Mouse (Mus musculus) embryonic facial prominence, embryonic 13.5 days (tissue): Measurements from ENCODE around the gene Scarf2. TPM values are rescaled to one million over a fixed set of nuclear protein-coding genes. Genes with fewer than 3 reads are reported as not detected.

Source experiments
- ATAC-seq: fragments of 200-750 bp; cut with Nextera tagmentation; 2 replicates; pipeline ENCODE4 v1.8.0; 2017; ENCODE audit warnings: low read depth; ENCODE audit not compliant: insufficient number of reproducible peaks, insufficient read depth, low FRiP score, low TSS enrichment
- H3K27ac ChIP-seq: fragments of 300-500 bp; sonication (generic); 2 replicates; pipeline ENCODE4 v1.5.1; 2015; ENCODE audit warnings: moderate library complexity, mild to moderate bottlenecking, inconsistent platforms
- H3K27me3 ChIP-seq: fragments of 300-500 bp; sonication (generic); 2 replicates; pipeline ENCODE4 v1.6.1; 2015; ENCODE audit warnings: mild to moderate bottlenecking, inconsistent platforms
- H3K36me3 ChIP-seq: fragments of 300-500 bp; sonication (generic); 2 replicates; pipeline ENCODE4 v1.6.1; 2015; ENCODE audit warnings: mild to moderate bottlenecking, inconsistent platforms
- H3K4me1 ChIP-seq: fragments of 300-500 bp; sonication (generic); 2 replicates; pipeline ENCODE4 v1.6.1; 2015; ENCODE audit warnings: inconsistent platforms
- H3K4me2 ChIP-seq: fragments of 300-500 bp; sonication (generic); 2 replicates; pipeline ENCODE4 v1.6.1; 2015; ENCODE audit warnings: moderate library complexity, mild to moderate bottlenecking, inconsistent platforms
- H3K4me3 ChIP-seq: fragments of 300-500 bp; sonication (generic); 2 replicates; pipeline ENCODE4 v1.5.1; 2015; ENCODE audit warnings: mild to moderate bottlenecking, inconsistent platforms
- H3K9ac ChIP-seq: fragments of 300-500 bp; sonication (generic); 2 replicates; pipeline ENCODE4 v1.6.1; 2015; ENCODE audit warnings: mild to moderate bottlenecking, inconsistent platforms
- H3K9me3 ChIP-seq: fragments of 300-500 bp; sonication (generic); 2 replicates; pipeline ENCODE4 v1.6.1; 2016; ENCODE audit warnings: inconsistent platforms
- WGBS: fragments of 180-500 bp; shearing (Covaris S2); methylation state at CpG from one replicate; pipeline ENCODE4 v1.1.7; 2015; ENCODE audit warnings: mixed read lengths; 5-methylcytosine and 5-hydroxymethylcytosine counted together
- polyA plus RNA-seq: library from polyadenylated mRNA; unstranded; fragments of >200 nt; fragmentation: Nextera tagmentation; extraction: Ambion mirVana; gene quantifications from 2 replicates; pipeline ENCODE4 v1.2.1, GENCODE M21; 2015

Scarf2 gene
- polyA plus RNA-seq, 1 experiment from 2014 or later: 39.0 TPM

GRCm38 (mm10) chr16:17771117-17771865 lies 25.8 kb upstream of the Scarf2 start:
- no peak for ATAC-seq
- H3K4me3 ChIP-seq: no peak overlapping the region
- H3K4me2 ChIP-seq: no peak overlapping the region
- H3K9ac ChIP-seq: no peak overlapping the region
- peaks cover 81% of the 10 kb centered on the region for H3K36me3 ChIP-seq
- H3K27me3 ChIP-seq: no peaks in the 10 kb centered on the region
- H3K27ac ChIP-seq: no peak overlapping the region; the same call in 1 of the 2 replicates
- 74% methylated on average over 4 of the region's 4 CpGs for WGBS
- peaks cover 3% of the 10 kb centered on the region; the same call in 1 of the 2 replicates for H3K4me1 ChIP-seq
- no peaks in the 10 kb centered on the region for H3K9me3 ChIP-seq

DNA sequence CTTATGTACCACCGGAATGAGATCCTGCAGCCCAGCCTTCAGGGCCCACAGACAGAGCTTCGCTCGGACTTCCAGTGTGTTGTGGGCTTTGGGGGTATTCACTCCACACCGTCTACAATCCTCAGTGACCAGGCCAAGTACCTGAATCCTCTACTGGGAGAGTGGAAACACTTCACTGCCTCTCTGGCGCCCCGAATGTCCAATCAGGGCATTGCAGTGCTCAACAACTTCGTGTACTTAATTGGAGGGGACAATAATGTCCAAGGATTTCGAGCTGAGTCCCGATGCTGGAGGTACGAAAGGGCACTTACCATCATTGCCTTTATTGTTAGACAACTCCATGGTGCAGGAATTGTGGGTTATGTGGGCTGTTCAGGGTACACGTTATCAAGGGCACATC lies 20.3 kb upstream of the Scarf2 start:
- H3K36me3 ChIP-seq: peaks cover 79% of the 10 kb centered on the region

DNA sequence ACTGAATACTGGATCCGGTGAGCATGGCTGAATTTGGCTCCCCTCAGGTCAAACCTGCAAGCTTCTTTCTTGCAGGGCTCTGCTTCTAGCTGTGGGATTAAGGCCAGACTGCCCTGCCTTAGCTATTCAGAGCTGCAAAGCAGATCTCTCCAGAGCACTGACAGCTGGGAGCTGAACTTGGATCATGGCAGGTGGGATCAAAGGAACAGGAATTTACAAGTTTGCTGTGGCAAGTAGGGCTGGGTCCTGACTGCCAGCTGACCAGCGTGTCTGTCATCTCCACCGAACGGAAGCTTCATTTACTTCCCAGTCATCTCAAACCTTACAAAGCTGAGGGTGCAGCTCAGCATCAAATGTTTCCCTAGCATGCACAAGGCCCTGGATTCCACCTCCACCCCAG lies 18.9 kb upstream of the Scarf2 start:
- Histone ChIP-seq H3K27ac (no peak overlapping the region), H3K9me3 (no peaks in the 10 kb centered on the region), H3K4me1 (no peaks in the 10 kb centered on the region), H3K36me3 (peaks cover 82% of the 10 kb centered on the region), H3K27me3 (no peaks in the 10 kb centered on the region), H3K4me2 (no peak overlapping the region), H3K4me3 (no peak overlapping the region), H3K9ac (no peak overlapping the region)
- 74% methylated on average over 4 of the region's 4 CpGs for WGBS
- ATAC-seq: no peak

More for the DNA sequence above, 20.3 kb upstream of the Scarf2 start:
- ATAC-seq: no peak
- Histone ChIP-seq H3K4me3 (no peak overlapping the region), H3K9ac (no peak overlapping the region), H3K27ac (no peak overlapping the region), H3K9me3 (no peaks in the 10 kb centered on the region), H3K4me2 (no peak overlapping the region), H3K27me3 (no peaks in the 10 kb centered on the region), H3K4me1 (peaks cover 3% of the 10 kb centered on the region; the same call in 1 of the 2 replicates)
- 67% methylated on average over 11 of the region's 11 CpGs for WGBS

- no peaks in the 10 kb centered on the region for H3K27me3 ChIP-seq
- WGBS: 77% methylated on average over 1 of the region's 1 CpGs
- peaks cover 87% of the 10 kb centered on the region for H3K36me3 ChIP-seq
These were observed 17.4 kb upstream of the Scarf2 start for GRCm38 (mm10) chr16:17779692-17780091.

GRCm38 (mm10) chr16:17785337-17785736 lies 11.7 kb upstream of the Scarf2 start:
- Histone ChIP-seq H3K27ac (no peak overlapping the region), H3K4me2 (no peak overlapping the region), H3K9me3 (no peaks in the 10 kb centered on the region), H3K36me3 (peaks cover 93% of the 10 kb centered on the region), H3K4me3 (no peak overlapping the region), H3K4me1 (no peaks in the 10 kb centered on the region), H3K27me3 (no peaks in the 10 kb centered on the region), H3K9ac (no peak overlapping the region)
- ATAC-seq: no peak
- 50% methylated on average over 3 of the region's 3 CpGs for WGBS

More at GRCm38 (mm10) chr16:17779692-17780091, 17.4 kb upstream of the Scarf2 start:
- H3K4me1 ChIP-seq: no peaks in the 10 kb centered on the region
- H3K4me2 ChIP-seq: no peak overlapping the region
- H3K9me3 ChIP-seq: no peaks in the 10 kb centered on the region
- no peak overlapping the region for H3K27ac ChIP-seq
- no peak overlapping the region for H3K4me3 ChIP-seq
- H3K9ac ChIP-seq: no peak overlapping the region
- ATAC-seq: no peak

DNA sequence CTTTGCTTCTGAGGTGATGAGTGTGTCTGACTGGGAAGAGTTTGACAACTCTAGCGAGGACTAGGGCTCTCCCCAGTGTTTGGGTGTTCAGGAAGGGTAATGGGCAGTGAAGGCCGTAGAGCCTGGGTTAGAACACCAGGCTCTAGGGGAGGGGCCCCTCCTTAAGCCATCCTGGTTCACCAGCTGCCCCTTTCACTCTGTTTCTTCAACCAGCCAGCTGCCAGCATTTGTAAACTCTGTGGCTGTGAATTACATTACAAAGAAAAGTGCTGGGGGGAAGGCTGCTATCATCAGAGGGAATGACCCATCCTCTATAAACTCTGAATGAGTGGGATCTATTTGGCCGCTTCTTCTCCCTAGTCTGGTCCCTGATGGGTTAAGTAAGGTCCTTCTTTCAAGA lies 4.4 kb upstream of the Scarf2 start:
- peaks cover 19% of the 10 kb centered on the region for H3K4me1 ChIP-seq
- no peaks in the 10 kb centered on the region for H3K9me3 ChIP-seq
- no peak overlapping the region for H3K27ac ChIP-seq
- no peak for ATAC-seq
- peaks cover 61% of the 10 kb centered on the region for H3K36me3 ChIP-seq
- peaks cover 5% of the 10 kb centered on the region for H3K27me3 ChIP-seq
- WGBS: 75% methylated on average over 3 of the region's 3 CpGs
- H3K4me2 ChIP-seq: no peak overlapping the region
- H3K4me3 ChIP-seq: no peak overlapping the region
- no peak overlapping the region for H3K9ac ChIP-seq

GRCm38 (mm10) chr16:17794047-17794446 lies 3.0 kb upstream of the Scarf2 start:
- H3K9me3 ChIP-seq: no peaks in the 10 kb centered on the region
- no peak overlapping the region for H3K4me2 ChIP-seq
- no peak overlapping the region for H3K9ac ChIP-seq
- 87% methylated on average over 4 of the region's 4 CpGs for WGBS
- H3K27me3 ChIP-seq: peaks cover 10% of the 10 kb centered on the region
- peaks cover 25% of the 10 kb centered on the region for H3K4me1 ChIP-seq
- ATAC-seq: no peak
- H3K4me3 ChIP-seq: no peak overlapping the region
- peaks cover 50% of the 10 kb centered on the region for H3K36me3 ChIP-seq
- H3K27ac ChIP-seq: no peak overlapping the region

GRCm38 (mm10) chr16:17795643-17796042 lies 1.4 kb upstream of the Scarf2 start:
- H3K4me2 ChIP-seq: 0 out of 2 replicates have a peak overlapping the region, but pooled peaks have one; percentile 0
- H3K4me3 ChIP-seq: no peak overlapping the region
- H3K36me3 ChIP-seq: peaks cover 35% of the 10 kb centered on the region
- no peak overlapping the region for H3K9ac ChIP-seq
- no peaks in the 10 kb centered on the region for H3K9me3 ChIP-seq
- peaks cover 39% of the 10 kb centered on the region for H3K4me1 ChIP-seq
- peaks cover 17% of the 10 kb centered on the region for H3K27me3 ChIP-seq
- 62% methylated on average over 5 of the region's 5 CpGs for WGBS
- no peak for ATAC-seq
- peak overlapping the region; percentile 99; the same call in 1 of the 2 replicates for H3K27ac ChIP-seq

GRCm38 (mm10) chr16:17796519-17796918 lies 563 bp upstream of the Scarf2 start:
- no peaks in the 10 kb centered on the region for H3K9me3 ChIP-seq
- peaks cover 48% of the 10 kb centered on the region for H3K4me1 ChIP-seq

DNA sequence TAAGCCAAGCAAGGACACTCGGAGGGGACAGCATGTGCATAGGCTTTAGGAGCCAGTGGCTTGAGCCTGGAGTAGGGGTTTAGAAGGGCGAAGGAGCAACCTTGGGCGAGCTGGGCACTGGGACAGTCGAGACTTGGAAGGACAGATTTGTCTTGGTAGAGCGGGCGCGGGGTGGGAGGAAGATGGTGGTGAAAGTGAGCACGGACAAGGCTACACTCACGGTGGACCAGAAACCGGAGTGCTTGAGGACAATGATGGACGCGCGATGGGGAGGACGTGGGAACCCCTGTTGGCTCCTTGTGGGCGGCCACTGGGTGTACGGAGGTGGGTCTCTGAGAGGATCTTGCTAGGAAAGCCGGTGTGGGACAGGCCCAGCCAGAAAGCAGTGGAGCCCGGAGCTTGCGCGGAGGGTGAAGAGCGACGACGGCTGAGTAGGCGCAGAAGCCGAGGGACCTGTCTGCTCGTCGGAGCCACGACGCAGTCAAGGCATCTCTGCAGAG lies 780 bp downstream of the Scarf2 start:
- under 1% methylated on average over 29 of the region's 29 CpGs for WGBS
- peak overlapping the region; percentile 82 for H3K4me2 ChIP-seq
- peaks cover 61% of the 10 kb centered on the region for H3K4me1 ChIP-seq
- peaks cover 33% of the 10 kb centered on the region for H3K27me3 ChIP-seq
- H3K27ac ChIP-seq: peak overlapping the region; percentile 99
- H3K9me3 ChIP-seq: no peaks in the 10 kb centered on the region
- ATAC-seq: peak; percentile 13; the same call in 1 of the 2 replicates
- peaks cover 16% of the 10 kb centered on the region for H3K36me3 ChIP-seq
- peak overlapping the region; percentile 95 for H3K9ac ChIP-seq
- peak overlapping the region; percentile 75 for H3K4me3 ChIP-seq

More at GRCm38 (mm10) chr16:17796519-17796918, 563 bp upstream of the Scarf2 start:
- H3K27me3 ChIP-seq: peaks cover 20% of the 10 kb centered on the region
- H3K27ac ChIP-seq: peak overlapping the region; percentile 99
- peak overlapping the region; percentile 75 for H3K4me3 ChIP-seq
- H3K4me2 ChIP-seq: peak overlapping the region; percentile 82
- H3K36me3 ChIP-seq: peaks cover 27% of the 10 kb centered on the region
- peak overlapping the region; percentile 95 for H3K9ac ChIP-seq
- ATAC-seq: no peak

DNA sequence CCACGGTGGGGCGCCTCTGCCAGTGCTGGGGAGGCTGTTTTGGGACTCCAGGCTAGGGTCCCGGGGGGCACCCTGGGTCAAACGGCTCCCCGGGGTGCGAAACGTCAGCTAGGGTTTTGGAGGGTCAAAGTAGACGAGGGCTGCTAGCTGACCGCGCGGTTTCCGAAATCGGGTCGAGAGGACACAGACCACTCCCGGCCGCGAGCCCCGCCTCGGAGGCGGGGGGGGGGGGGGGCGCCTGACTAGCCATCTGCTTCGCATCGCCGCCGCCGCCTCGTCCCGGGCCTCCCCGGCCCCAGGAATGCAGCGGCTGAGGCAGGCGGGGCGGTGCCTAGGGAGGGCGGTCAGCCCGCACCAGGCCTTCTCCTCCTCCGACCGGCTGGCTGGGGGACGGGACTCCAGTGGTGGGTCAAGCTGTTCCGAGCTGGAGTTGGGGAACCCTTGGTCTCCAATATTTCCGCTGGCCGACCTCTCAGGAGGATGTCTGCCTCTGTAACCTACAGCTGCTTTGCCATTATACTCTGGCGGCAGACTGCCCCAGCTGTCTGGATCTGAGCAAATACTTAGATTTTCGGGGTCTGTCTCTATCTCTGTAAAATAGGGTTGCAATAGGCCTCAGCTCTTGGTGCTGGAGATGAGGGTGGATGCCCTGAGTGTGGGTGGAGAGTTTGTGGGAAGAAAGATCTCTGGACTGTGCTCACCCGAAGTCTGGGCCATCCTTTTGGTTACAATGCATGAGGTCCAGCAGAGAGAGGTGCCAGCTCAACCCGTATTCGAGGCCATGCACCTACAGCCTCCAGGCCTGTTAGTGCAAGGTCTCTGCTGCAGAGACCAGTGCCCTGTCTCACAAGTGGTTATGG lies 1.5 kb downstream of the Scarf2 start:
- Histone ChIP-seq H3K4me1 (peaks cover 68% of the 10 kb centered on the region), H3K27me3 (peaks cover 40% of the 10 kb centered on the region), H3K9ac (peak overlapping the region; percentile 95), H3K9me3 (no peaks in the 10 kb centered on the region), H3K27ac (peak overlapping the region; percentile 99), H3K36me3 (peaks cover 16% of the 10 kb centered on the region), H3K4me3 (peak overlapping the region; percentile 75), H3K4me2 (peak overlapping the region; percentile 82)
- ATAC-seq: peak; percentile 40; the same call in 1 of the 2 replicates
- WGBS: under 1% methylated on average over 41 of the region's 45 CpGs
